Mouse (Mus musculus): Measurements from ENCODE around the gene Galnt4.
"Not testable (repeated sequence)": the region's sequence is repeated elsewhere in the genome, so short reads cannot be mapped to it uniquely, and the experiment has no call there.

The Galnt4 gene

GRCm38 (mm10) chr10:99157697-99158096 lies 49.7 kb downstream of the Galnt4 start:
- not testable (repeated sequence) for DNase-seq (ENCODE audit: low read depth)

GRCm38 (mm10) chr10:99161987-99162582 lies 54.1 kb downstream of the Galnt4 start:
- DNase-seq (ENCODE audit: low read depth): peak; percentile 28
